Mouse (Mus musculus) midbrain, postnatal 0 days (tissue): Measurements from ENCODE around the gene Ugt1a8. TPM values are rescaled to one million over a fixed set of nuclear protein-coding genes. Genes with fewer than 3 reads are reported as not detected.

Experiments
- ATAC-seq: fragments of 200-750 bp; cut with Nextera tagmentation; 2 replicates; pipeline ENCODE4 v1.8.0; 2017; ENCODE audit warnings: moderate number of reproducible peaks, mild to moderate bottlenecking, moderate TSS enrichment, moderate library complexity; ENCODE audit not compliant: low FRiP score
- DNase-seq: peaks from one replicate; pipeline ENCODE4 v3.0.0-alpha.2; 2015; ENCODE audit warnings: low spot score
- H3K27ac ChIP-seq: fragments of 300-500 bp; sonication (generic); 2 replicates; pipeline ENCODE4 v1.5.1; 2014; ENCODE audit warnings: low read depth, mild to moderate bottlenecking, low read length, mixed read lengths
- H3K27me3 ChIP-seq: fragments of 300-500 bp; sonication (generic); 2 replicates; pipeline ENCODE4 v1.6.1; 2014; ENCODE audit warnings: low read length, control low read depth, mixed read lengths; ENCODE audit not compliant: insufficient read depth
- H3K36me3 ChIP-seq: fragments of 300-500 bp; sonication (generic); 2 replicates; pipeline ENCODE4 v1.6.1; 2014; ENCODE audit warnings: low read length, control low read depth, mixed read lengths; ENCODE audit not compliant: insufficient read depth
- H3K4me1 ChIP-seq: fragments of 300-500 bp; sonication (generic); 2 replicates; pipeline ENCODE4 v1.6.1; 2014; ENCODE audit warnings: mild to moderate bottlenecking, control low read depth, antibody characterized with exemption, low read length, mixed read lengths; ENCODE audit not compliant: insufficient read depth
- H3K4me2 ChIP-seq: fragments of 300-500 bp; sonication (generic); 2 replicates; pipeline ENCODE4 v1.6.1; 2014; ENCODE audit warnings: low read depth, mild to moderate bottlenecking, low read length, mixed read lengths; ENCODE audit not compliant: poor library complexity, severe bottlenecking
- H3K4me3 ChIP-seq: fragments of 300-500 bp; sonication (generic); 2 replicates; pipeline ENCODE4 v1.5.1; 2014; ENCODE audit warnings: low read depth, mild to moderate bottlenecking, low read length, moderate library complexity
- H3K9ac ChIP-seq: fragments of 300-500 bp; sonication (generic); replicated peaks from 2 replicates; pipeline ENCODE4 v1.6.1; 2014; ENCODE audit warnings: mild to moderate bottlenecking, low read length, moderate library complexity, mixed read lengths; ENCODE audit not compliant: poor library complexity, severe bottlenecking
- H3K9me3 ChIP-seq: fragments of 300-500 bp; sonication (generic); 2 replicates; pipeline ENCODE4 v1.6.1; 2016; ENCODE audit warnings: low read length, control low read depth
- CTCF ChIP-seq: IDR thresholded peaks from 2 replicates; pipeline ENCODE4 v1.5.1; 2016; ENCODE audit warnings: antibody characterized with exemption, mild to moderate bottlenecking
- WGBS: fragments of 180-500 bp; shearing (Covaris S2); extraction: QIAGEN DNeasy Blood & Tissue Kit; methylation state at CpG from one replicate; pipeline ENCODE4 v1.1.7; 2014; 5-methylcytosine and 5-hydroxymethylcytosine counted together
- polyA plus RNA-seq: library from polyadenylated mRNA; unstranded; fragments of >200 nt; fragmentation: Nextera tagmentation; extraction: Ambion mirVana; gene quantifications from 2 replicates; pipeline ENCODE4 v1.2.1, GENCODE M21; 2015
- total RNA-seq: library from RNA; depleted of rRNA; stranded (reverse); fragments of >200 nt; gene quantifications from 2 replicates; pipeline ENCODE4 v1.2.3, GENCODE M21; 2014

Gene Ugt1a8
- total and polyA plus RNA-seq, 2 experiments from 2014 or later, result not detected

DNA sequence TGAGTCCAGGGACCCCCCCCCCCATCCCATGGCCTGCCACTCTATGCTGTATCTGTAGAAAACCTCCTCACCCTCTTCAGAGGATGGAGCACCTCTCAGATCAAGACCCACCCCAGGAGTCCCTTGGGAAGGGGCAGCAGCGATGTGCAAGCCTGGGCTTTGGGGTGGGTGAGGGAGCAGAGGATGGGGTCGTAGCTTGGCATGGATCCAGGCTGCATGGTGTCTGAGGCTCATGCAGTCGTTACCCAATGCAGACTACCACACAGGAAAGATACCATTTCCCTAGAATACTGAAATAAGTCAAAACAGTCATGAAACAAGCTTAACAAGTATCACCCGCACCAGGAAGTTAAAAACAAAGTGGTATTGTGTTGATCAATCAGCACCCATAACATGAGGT, 161.0 kb downstream of the Ugt1a8 start:
- Histone ChIP-seq H3K27me3 (no peaks in the 10 kb centered on the region), H3K9ac (no peak overlapping the region), H3K4me3 (no peak overlapping the region), H3K4me1 (no peaks in the 10 kb centered on the region), H3K27ac (no peak overlapping the region), H3K9me3 (peaks cover 97% of the 10 kb centered on the region), H3K36me3 (no peaks in the 10 kb centered on the region), H3K4me2 (no peak overlapping the region)
- no peak for TF ChIP-seq CTCF
- no peak for DNase-seq
- WGBS, result 68% methylated on average over 4 of the region's 4 CpGs
- ATAC-seq, result no peak

GRCm38 (mm10) chr1:88249596-88249995, 162.0 kb downstream of the Ugt1a8 start:
- H3K4me2 ChIP-seq, result no peak overlapping the region
- no peaks in the 10 kb centered on the region for H3K27me3 ChIP-seq
- no peak overlapping the region for H3K4me3 ChIP-seq
- ATAC-seq, result no peak
- H3K27ac ChIP-seq, result no peak overlapping the region
- no peak overlapping the region for H3K9ac ChIP-seq
- H3K9me3 ChIP-seq, result peaks cover 97% of the 10 kb centered on the region
- 76% methylated on average over 7 of the region's 7 CpGs for WGBS
- H3K36me3 ChIP-seq, result no peaks in the 10 kb centered on the region
- no peak for DNase-seq
- no peak for TF ChIP-seq CTCF
- no peaks in the 10 kb centered on the region for H3K4me1 ChIP-seq

DNA sequence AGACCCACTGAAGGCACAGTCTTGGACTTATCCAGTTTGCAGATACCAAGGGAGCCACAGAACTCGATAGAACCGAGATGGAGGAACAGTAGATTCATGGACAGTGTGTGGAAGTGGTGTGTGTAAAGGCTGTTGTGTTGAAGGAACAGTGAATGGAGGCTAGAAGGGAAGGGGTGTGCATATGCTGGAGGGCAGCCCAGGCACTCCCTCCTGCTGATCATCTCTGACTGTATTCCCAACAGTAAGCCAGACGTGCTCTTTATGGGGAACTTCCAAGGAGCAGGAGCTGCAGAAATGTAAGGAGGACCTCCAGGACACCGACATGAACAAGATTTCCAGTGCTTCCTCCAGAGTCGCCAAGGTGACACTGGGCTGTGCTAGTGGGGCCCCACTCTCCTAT, 162.4 kb downstream of the Ugt1a8 start:
- H3K27ac ChIP-seq, result no peak overlapping the region
- no peak overlapping the region for H3K4me3 ChIP-seq
- ATAC-seq (no peak), DNase-seq (no peak)
- no peak for TF ChIP-seq CTCF
- no peak overlapping the region for H3K9ac ChIP-seq
- no peaks in the 10 kb centered on the region for H3K4me1 ChIP-seq
- H3K9me3 ChIP-seq, result peaks cover 97% of the 10 kb centered on the region
- H3K27me3 ChIP-seq, result no peaks in the 10 kb centered on the region
- WGBS, result 80% methylated on average over 5 of the region's 5 CpGs
- no peak overlapping the region for H3K4me2 ChIP-seq
- no peaks in the 10 kb centered on the region for H3K36me3 ChIP-seq

GRCm38 (mm10) chr1:88253106-88253505, 165.5 kb downstream of the Ugt1a8 start:
- no peaks in the 10 kb centered on the region for H3K36me3 ChIP-seq
- no peaks in the 10 kb centered on the region for H3K4me1 ChIP-seq
- H3K27ac ChIP-seq, result no peak overlapping the region
- no peak overlapping the region for H3K4me2 ChIP-seq
- WGBS, result 77% methylated on average over 8 of the region's 8 CpGs
- H3K9ac ChIP-seq, result no peak overlapping the region
- ATAC-seq (no peak), DNase-seq (no peak)
- no peak for TF ChIP-seq CTCF
- H3K27me3 ChIP-seq, result no peaks in the 10 kb centered on the region
- peaks cover 95% of the 10 kb centered on the region for H3K9me3 ChIP-seq
- no peak overlapping the region for H3K4me3 ChIP-seq

DNA sequence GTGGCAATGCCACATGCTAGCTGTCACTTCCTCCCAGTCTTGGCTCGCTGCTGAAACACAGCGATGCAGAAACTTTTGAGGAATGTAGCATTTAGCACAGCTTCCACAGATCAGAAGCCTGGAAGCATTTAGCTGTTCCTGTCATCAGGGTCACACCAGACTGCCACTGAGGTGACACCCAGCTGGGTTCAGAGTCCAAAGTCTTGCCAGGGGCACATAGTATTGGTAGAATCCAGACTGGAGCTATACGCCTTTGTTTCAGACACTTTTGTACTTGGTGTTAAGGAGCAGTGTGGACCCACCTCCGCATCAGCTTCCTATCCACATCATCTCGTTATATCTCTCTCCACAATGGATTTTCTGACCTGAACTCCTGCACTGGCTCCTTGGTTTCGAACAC, 165.9 kb downstream of the Ugt1a8 start:
- no peak for TF ChIP-seq CTCF
- Histone ChIP-seq H3K9me3 (peaks cover 94% of the 10 kb centered on the region), H3K36me3 (no peaks in the 10 kb centered on the region), H3K27ac (no peak overlapping the region), H3K4me1 (no peaks in the 10 kb centered on the region), H3K27me3 (no peaks in the 10 kb centered on the region), H3K4me3 (no peak overlapping the region), H3K4me2 (no peak overlapping the region), H3K9ac (no peak overlapping the region)
- ATAC-seq (no peak), DNase-seq (no peak)
- 72% methylated on average over 6 of the region's 6 CpGs for WGBS

- ATAC-seq (no peak), DNase-seq (peak; percentile 75)
- no peak for TF ChIP-seq CTCF
- Histone ChIP-seq H3K4me2 (no peak overlapping the region), H3K4me3 (no peak overlapping the region), H3K36me3 (peaks cover 8% of the 10 kb centered on the region), H3K9ac (no peak overlapping the region), H3K9me3 (peaks cover 83% of the 10 kb centered on the region), H3K27ac (no peak overlapping the region), H3K4me1 (no peaks in the 10 kb centered on the region), H3K27me3 (no peaks in the 10 kb centered on the region)
- WGBS, result 88% methylated on average over 12 of the region's 12 CpGs
Observed at GRCm38 (mm10) chr1:88254793-88255465, 167.3 kb downstream of the Ugt1a8 start.
